13 mouse cellular contexts compared by ENCODE assay signal in the genomic region with DNA sequence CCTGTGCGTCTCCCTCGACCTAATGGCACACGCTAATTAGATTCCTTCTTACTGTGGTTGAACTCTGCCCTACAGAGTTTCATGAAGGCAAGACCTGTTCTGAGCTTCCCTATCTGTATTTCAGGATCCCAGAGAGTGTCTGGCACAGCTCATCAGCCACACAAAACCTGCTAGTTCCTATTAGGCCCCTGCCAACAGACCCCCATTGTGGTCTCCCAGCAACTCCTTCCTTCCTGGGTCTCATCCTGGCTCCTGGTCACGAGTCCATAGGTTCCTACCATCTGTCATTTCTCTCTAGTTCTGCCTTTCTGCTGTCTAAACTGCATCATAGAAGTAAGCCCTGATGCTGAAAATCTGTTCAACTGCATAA.
DNase-seq lines count a peak whose midpoint lies in the region; ATAC-seq and TF ChIP-seq lines count a peak whose summit lies in the region.
"Had no signal": no experiment of that assay in that cellular context is flagged by ENCODE, and none has a peak within 500 bp of the region (broad histone marks: within the 10 kb centered on the region; RNA-seq: fewer than 3 reads in every experiment).

No protein-coding gene starts in this region.

- peak; percentile 25; the same call in 1 of the 2 replicates for ATAC-seq in hindbrain, embryonic 11.5 days (ENCODE audit: low FRiP score)
- ATAC-seq in hindbrain, embryonic 13.5 days (ENCODE audit: low FRiP score), result no peak
- ATAC-seq in neural tube, embryonic 14.5 days (ENCODE audit: low read depth), result peak; percentile 7; the same call in 1 of the 2 replicates
- peak; percentile 24; the same call in 1 of the 2 replicates for ATAC-seq in forebrain, postnatal 0 days

- H3K9me3 ChIP-seq in hindbrain, embryonic 11.5 days (ENCODE audit: control insufficient read depth, low read length), result no peaks in the 10 kb centered on the region
- H3K9me3 ChIP-seq in hindbrain, embryonic 13.5 days, result no peaks in the 10 kb centered on the region
- H3K9me3 ChIP-seq in neural tube, embryonic 14.5 days (ENCODE audit: control insufficient read depth, low read length), result no peaks in the 10 kb centered on the region
- H3K9me3 ChIP-seq in forebrain, postnatal 0 days (ENCODE audit: low read length), result no peaks in the 10 kb centered on the region
- H3K9me3 ChIP-seq: embryonic facial prominence, embryonic 13.5 days had no signal

- H3K9ac ChIP-seq in hindbrain, embryonic 11.5 days (ENCODE audit: low read depth, low read length), result no peak overlapping the region
- no peak overlapping the region for H3K9ac ChIP-seq in hindbrain, embryonic 13.5 days
- no peak overlapping the region for H3K9ac ChIP-seq in neural tube, embryonic 14.5 days (replicated peaks; ENCODE audit: low read depth, low read length)
- no peak overlapping the region for H3K9ac ChIP-seq in forebrain, postnatal 0 days
- H3K9ac ChIP-seq: embryonic facial prominence, embryonic 13.5 days had no signal

- no peak for DNase-seq in hindbrain, embryonic 11.5 days (ENCODE audit: low spot score)
- DNase-seq in neural tube, embryonic 10.5 days (ENCODE audit: extremely low spot score, low spot score), result no peak
- DNase-seq in forebrain, postnatal 0 days, result no peak
- no peak for DNase-seq in kidney, adult 9 months
- DNase-seq in ovary, postnatal 10 days (ENCODE audit: low spot score), result no peak
- DNase-seq: adrenal gland, adult 8-10 months; kidney, adult 18-20 months; lung, adult 2 months; lung, postnatal 36 days; thymus, postnatal 36 days had no signal

- H3K27ac ChIP-seq in hindbrain, embryonic 11.5 days (ENCODE audit: low read depth, low read length), result no peak overlapping the region
- no peak overlapping the region for H3K27ac ChIP-seq in hindbrain, embryonic 13.5 days
- H3K27ac ChIP-seq in neural tube, embryonic 14.5 days (ENCODE audit: low read depth, low read length), result no peak overlapping the region
- H3K27ac ChIP-seq in forebrain, postnatal 0 days (ENCODE audit: low read depth, low read length), result no peak overlapping the region
- H3K27ac ChIP-seq: embryonic facial prominence, embryonic 13.5 days had no signal

- H3K4me3 ChIP-seq in hindbrain, embryonic 11.5 days (ENCODE audit: low read depth, low read length), result no peak overlapping the region
- H3K4me3 ChIP-seq in hindbrain, embryonic 13.5 days, result no peak overlapping the region
- no peak overlapping the region for H3K4me3 ChIP-seq in neural tube, embryonic 14.5 days (ENCODE audit: low read depth, low read length)
- no peak overlapping the region for H3K4me3 ChIP-seq in forebrain, postnatal 0 days (ENCODE audit: low read depth, low read length)
- H3K4me3 ChIP-seq: embryonic facial prominence, embryonic 13.5 days had no signal

- no peak for TF ChIP-seq CTCF in forebrain, postnatal 0 days (IDR thresholded peaks at IDR 0.05; ENCODE audit: low read depth)

- H3K36me3 ChIP-seq in hindbrain, embryonic 11.5 days (ENCODE audit: control insufficient read depth, insufficient read depth, low read length), result no peaks in the 10 kb centered on the region
- no peaks in the 10 kb centered on the region for H3K36me3 ChIP-seq in hindbrain, embryonic 13.5 days
- no peaks in the 10 kb centered on the region for H3K36me3 ChIP-seq in neural tube, embryonic 14.5 days (ENCODE audit: control insufficient read depth, insufficient read depth, low read length)
- H3K36me3 ChIP-seq in forebrain, postnatal 0 days (ENCODE audit: insufficient read depth), result no peaks in the 10 kb centered on the region
- H3K36me3 ChIP-seq: embryonic facial prominence, embryonic 13.5 days had no signal

- no peak overlapping the region for H3K4me2 ChIP-seq in hindbrain, embryonic 11.5 days (replicated peaks; ENCODE audit: low read depth, low read length)
- H3K4me2 ChIP-seq in hindbrain, embryonic 13.5 days, result no peak overlapping the region
- no peak overlapping the region for H3K4me2 ChIP-seq in neural tube, embryonic 14.5 days (ENCODE audit: low read depth, low read length)
- no peak overlapping the region for H3K4me2 ChIP-seq in forebrain, postnatal 0 days (ENCODE audit: low read depth)
- H3K4me2 ChIP-seq: embryonic facial prominence, embryonic 13.5 days had no signal

- H3K27me3 ChIP-seq in hindbrain, embryonic 11.5 days (ENCODE audit: control insufficient read depth, insufficient read depth, low read length), result no peaks in the 10 kb centered on the region
- no peaks in the 10 kb centered on the region for H3K27me3 ChIP-seq in hindbrain, embryonic 13.5 days
- H3K27me3 ChIP-seq in neural tube, embryonic 14.5 days (ENCODE audit: control insufficient read depth, insufficient read depth, low read length), result no peaks in the 10 kb centered on the region
- H3K27me3 ChIP-seq in forebrain, postnatal 0 days (ENCODE audit: insufficient read depth, low read length), result no peaks in the 10 kb centered on the region
- H3K27me3 ChIP-seq: embryonic facial prominence, embryonic 13.5 days had no signal

- 65% methylated on average over 4 of the region's 4 CpGs for WGBS in hindbrain, embryonic 11.5 days
- 61% methylated on average over 4 of the region's 4 CpGs for WGBS in hindbrain, embryonic 13.5 days
- WGBS in neural tube, embryonic 14.5 days, result 62% methylated on average over 4 of the region's 4 CpGs
- WGBS in forebrain, postnatal 0 days, result 37% methylated on average over 4 of the region's 4 CpGs

- no peaks in the 10 kb centered on the region for H3K4me1 ChIP-seq in hindbrain, embryonic 11.5 days (replicated peaks; ENCODE audit: control insufficient read depth, insufficient read depth, low read length)
- peaks cover 5% of the 10 kb centered on the region for H3K4me1 ChIP-seq in hindbrain, embryonic 13.5 days (replicated peaks)
- H3K4me1 ChIP-seq in neural tube, embryonic 14.5 days (ENCODE audit: control insufficient read depth, insufficient read depth, low read length), result no peaks in the 10 kb centered on the region
- no peaks in the 10 kb centered on the region for H3K4me1 ChIP-seq in forebrain, postnatal 0 days (ENCODE audit: insufficient read depth)
- H3K4me1 ChIP-seq: embryonic facial prominence, embryonic 13.5 days had no signal
